Mouse (Mus musculus): Measurements from ENCODE around the gene Myo19. TPM values are rescaled to one million over a fixed set of nuclear protein-coding genes. Genes with fewer than 3 reads are reported as not detected.

Gene Myo19
- polyA plus RNA-seq, 1 experiment from 2014 or later: 3.4 TPM

- no peak overlapping the region for H3K4me2 ChIP-seq
- H3K27me3 ChIP-seq: peaks cover 57% of the 10 kb centered on the region
- ATAC-seq (ENCODE audit: insufficient read depth): no peak
- H3K27ac ChIP-seq (replicated peaks): no peak overlapping the region
- H3K4me3 ChIP-seq (replicated peaks): no peak overlapping the region
- no peak overlapping the region for H3K9ac ChIP-seq
- H3K9me3 ChIP-seq (replicated peaks): no peaks in the 10 kb centered on the region
- H3K4me1 ChIP-seq (replicated peaks): peaks cover 12% of the 10 kb centered on the region; the same call in 1 of the 2 replicates
- WGBS (ENCODE audit: insufficient replicate concordance): 67% methylated on average over 6 of the region's 6 CpGs
- no peaks in the 10 kb centered on the region for H3K36me3 ChIP-seq (replicated peaks)
Measured at GRCm38 (mm10) chr11:84960780-84961179, 80.8 kb downstream of the Myo19 start.

Small RNA genes lying within 50 kb of the gene (microRNA-seq; reads per million reads assigned to microRNA genes)
- gene Gm23564: not detected

Other genes starting within 250 kb of the Myo19 start
- gene Mrm1, start 60.6 kb upstream of the Myo19 start, polyA plus RNA-seq (2015; fragmentation: Nextera tagmentation; extraction: Ambion mirVana): 13.5 and 16.7 TPM in 2 replicates
- 246 and 274 TPM in 2 replicates for gene Dhrs11, start 51.2 kb upstream of the Myo19 start, polyA plus RNA-seq (2015; fragmentation: Nextera tagmentation; extraction: Ambion mirVana)
- gene Ggnbp2, start 9.3 kb upstream of the Myo19 start, polyA plus RNA-seq (2015; fragmentation: Nextera tagmentation; extraction: Ambion mirVana): 55.4 and 56.1 TPM in 2 replicates
- 1.2 and 1.6 TPM in 2 replicates for gene Pigw, start 137 bp downstream of the Myo19 start, polyA plus RNA-seq (2015; fragmentation: Nextera tagmentation; extraction: Ambion mirVana)
- gene Znhit3, start 36.2 kb downstream of the Myo19 start, polyA plus RNA-seq (2015; fragmentation: Nextera tagmentation; extraction: Ambion mirVana): 33.3 and 34.8 TPM in 2 replicates
- 0.16 and 0.50 TPM in 2 replicates for gene Car4, start 77.6 kb downstream of the Myo19 start, polyA plus RNA-seq (2015; fragmentation: Nextera tagmentation; extraction: Ambion mirVana)